Mouse (Mus musculus): Measurements from ENCODE around the gene Nupr1. TPM values are rescaled to one million over a fixed set of nuclear protein-coding genes. Genes with fewer than 3 reads are reported as not detected.

The Nupr1 gene
- polyA plus RNA-seq, 2 experiments: 1.9 to 3.2 TPM

DNA sequence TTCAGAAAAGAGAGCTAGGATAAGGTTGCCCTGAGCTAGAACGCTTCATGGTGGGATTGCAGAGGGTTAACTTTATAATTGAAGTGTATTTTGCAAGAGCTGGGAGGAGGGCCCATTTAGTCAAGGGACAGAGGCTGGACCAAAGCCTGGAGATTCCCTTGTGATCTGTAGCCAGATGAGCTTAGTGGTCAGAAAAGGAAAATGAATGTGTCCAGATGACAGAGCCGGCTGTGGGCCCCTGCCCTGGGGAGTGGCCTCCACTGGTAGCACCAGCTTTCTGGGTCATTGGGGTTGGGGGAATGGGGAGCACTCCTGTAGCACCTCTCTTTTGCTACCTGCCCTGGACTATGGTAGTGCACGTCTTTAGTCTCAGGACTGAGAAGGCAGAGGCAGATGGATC lies 23.6 kb downstream of the Nupr1 start:
- Histone ChIP-seq H3K9ac (replicated peaks) (no peak overlapping the region), H3K9me3 (ENCODE audit: control insufficient read depth, low read length) (no peaks in the 10 kb centered on the region), H3K4me3 (ENCODE audit: insufficient read depth in 1 of 2, low read depth in 2 of 2, low read length in 2 of 2) (no peak overlapping the region), H3K4me2 (ENCODE audit: low read depth) (no peak overlapping the region), H3K27me3 (ENCODE audit: control insufficient read depth, insufficient read depth, low read length) (no peaks in the 10 kb centered on the region), H3K27ac (no peak overlapping the region), H3K36me3 (replicated peaks; ENCODE audit: control insufficient read depth, insufficient read depth, low read depth) (no peaks in the 10 kb centered on the region), H3K4me1 (replicated peaks; ENCODE audit: control insufficient read depth in 2 of 2, insufficient read depth in 2 of 2, low read length in 1 of 2) (no peaks in the 10 kb centered on the region; a peak in 1 of 4 replicates)
- no peak for ATAC-seq (ENCODE audit: insufficient read depth)
- TF ChIP-seq EP300 (IDR thresholded peaks at IDR 0.05; ENCODE audit: low read depth) (no peak), CTCF (IDR thresholded peaks at IDR 0.05; ENCODE audit: low read depth) (no peak)
- DNase-seq (ENCODE audit: low read depth in 3 of 3, low spot score in 3 of 3): no peak
- WGBS (ENCODE audit: insufficient replicate concordance): 64% methylated on average over 3 of the region's 3 CpGs

DNA sequence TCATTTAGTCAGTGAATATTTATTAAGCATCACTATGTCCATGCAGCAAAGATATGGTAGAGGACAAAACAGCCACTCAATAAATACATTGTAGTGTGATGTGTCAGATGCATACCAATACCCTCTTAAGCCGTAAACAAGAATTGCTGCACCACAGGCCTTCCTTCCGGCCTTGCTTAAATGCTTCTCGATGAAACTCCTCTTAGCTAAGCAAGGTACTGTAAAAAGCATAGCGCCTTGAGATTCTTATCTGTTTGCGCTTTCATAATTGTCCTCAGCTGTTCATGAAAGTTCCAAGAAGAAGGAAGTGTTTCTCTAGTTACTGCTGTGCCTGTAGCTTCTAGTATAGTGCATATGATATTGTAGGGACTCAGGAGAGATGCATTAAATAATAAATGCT lies 24.1 kb downstream of the Nupr1 start:
- no peaks in the 10 kb centered on the region; a peak in 1 of 4 replicates for H3K4me1 ChIP-seq (replicated peaks; ENCODE audit: control insufficient read depth in 2 of 2, insufficient read depth in 2 of 2, low read length in 1 of 2)
- WGBS (ENCODE audit: insufficient replicate concordance): 48% methylated on average over 5 of the region's 5 CpGs
- H3K36me3 ChIP-seq (replicated peaks; ENCODE audit: control insufficient read depth, insufficient read depth, low read depth): no peaks in the 10 kb centered on the region
- H3K9me3 ChIP-seq (ENCODE audit: control insufficient read depth, low read length): no peaks in the 10 kb centered on the region
- ATAC-seq (ENCODE audit: insufficient read depth) (no peak), DNase-seq (ENCODE audit: low read depth in 3 of 3, low spot score in 3 of 3) (no peak)
- H3K4me3 ChIP-seq (ENCODE audit: insufficient read depth in 1 of 2, low read depth in 2 of 2, low read length in 2 of 2): no peak overlapping the region
- no peak for TF ChIP-seq CTCF (IDR thresholded peaks at IDR 0.05; ENCODE audit: low read depth)
- TF ChIP-seq EP300 (IDR thresholded peaks at IDR 0.05; ENCODE audit: low read depth): no peak
- no peaks in the 10 kb centered on the region for H3K27me3 ChIP-seq (ENCODE audit: control insufficient read depth, insufficient read depth, low read length)
- no peak overlapping the region for H3K9ac ChIP-seq (replicated peaks)
- no peak overlapping the region for H3K4me2 ChIP-seq (ENCODE audit: low read depth)
- H3K27ac ChIP-seq: no peak overlapping the region

DNA sequence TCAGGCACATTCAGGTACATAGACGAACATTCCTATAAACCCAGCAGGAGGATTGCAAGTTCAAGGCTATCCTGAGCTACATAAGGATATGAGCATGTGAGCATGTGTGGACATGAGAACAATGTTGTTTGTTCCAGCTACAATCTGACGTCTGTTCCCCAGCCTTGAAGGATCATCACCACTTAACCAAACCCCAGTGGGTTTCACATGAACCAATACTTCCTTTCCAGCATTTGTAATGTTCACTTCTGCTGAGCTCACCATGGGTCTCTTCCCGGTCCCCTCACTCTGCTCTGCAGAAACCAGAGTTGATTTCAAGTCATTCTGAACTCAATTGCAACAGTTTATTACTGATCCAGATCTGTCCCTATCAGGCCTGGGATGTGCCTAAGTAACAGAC lies 28.0 kb downstream of the Nupr1 start:
- no peaks in the 10 kb centered on the region for H3K9me3 ChIP-seq (ENCODE audit: control insufficient read depth, low read length)
- H3K9ac ChIP-seq (replicated peaks): no peak overlapping the region
- H3K4me1 ChIP-seq (replicated peaks; ENCODE audit: control insufficient read depth in 2 of 2, insufficient read depth in 2 of 2, low read length in 1 of 2): no peaks in the 10 kb centered on the region; a peak in 1 of 4 replicates
- no peak for ATAC-seq (ENCODE audit: insufficient read depth)
- no peak overlapping the region for H3K4me3 ChIP-seq (ENCODE audit: insufficient read depth in 1 of 2, low read depth in 2 of 2, low read length in 2 of 2)
- no peak overlapping the region for H3K4me2 ChIP-seq (ENCODE audit: low read depth)
- no peak overlapping the region for H3K27ac ChIP-seq
- TF ChIP-seq CTCF (IDR thresholded peaks at IDR 0.05; ENCODE audit: low read depth) (no peak), EP300 (IDR thresholded peaks at IDR 0.05; ENCODE audit: low read depth) (no peak)
- H3K36me3 ChIP-seq (replicated peaks; ENCODE audit: control insufficient read depth, insufficient read depth, low read depth): no peaks in the 10 kb centered on the region
- DNase-seq (ENCODE audit: low read depth in 3 of 3, low spot score in 3 of 3): no peak
- WGBS (ENCODE audit: insufficient replicate concordance): 45% methylated on average over 3 of the region's 3 CpGs
- no peaks in the 10 kb centered on the region for H3K27me3 ChIP-seq (ENCODE audit: control insufficient read depth, insufficient read depth, low read length)

DNA sequence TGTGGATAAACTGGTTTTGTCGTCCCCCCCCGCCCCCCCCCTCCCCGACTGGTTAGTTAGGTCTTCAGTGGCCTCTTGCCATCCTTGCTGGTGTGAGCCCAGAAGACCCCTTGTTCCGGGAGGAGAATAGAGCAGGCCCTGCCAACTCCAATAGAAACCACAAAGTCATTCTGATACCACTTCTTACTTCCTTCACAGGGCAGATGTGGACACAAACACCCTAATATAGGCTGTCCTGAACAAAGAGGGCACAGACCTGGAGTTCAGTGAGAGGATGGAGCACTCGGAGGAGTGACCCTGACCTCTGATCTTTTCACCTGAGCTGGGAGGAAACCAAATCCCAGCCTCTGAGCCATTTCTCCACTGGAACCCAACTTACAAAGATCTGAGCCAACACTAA lies 28.8 kb downstream of the Nupr1 start:
- H3K36me3 ChIP-seq (replicated peaks; ENCODE audit: control insufficient read depth, insufficient read depth, low read depth): no peaks in the 10 kb centered on the region
- DNase-seq (ENCODE audit: low read depth in 3 of 3, low spot score in 3 of 3): no peak
- H3K4me3 ChIP-seq (ENCODE audit: insufficient read depth in 1 of 2, low read depth in 2 of 2, low read length in 2 of 2): no peak overlapping the region
- no peaks in the 10 kb centered on the region for H3K9me3 ChIP-seq (ENCODE audit: control insufficient read depth, low read length)
- 16% methylated on average over 5 of the region's 5 CpGs for WGBS (ENCODE audit: insufficient replicate concordance)
- TF ChIP-seq EP300 (IDR thresholded peaks at IDR 0.05; ENCODE audit: low read depth): no peak
- TF ChIP-seq CTCF (IDR thresholded peaks at IDR 0.05; ENCODE audit: low read depth): no peak
- no peak overlapping the region for H3K9ac ChIP-seq (replicated peaks)
- no peak for ATAC-seq (ENCODE audit: insufficient read depth)
- H3K4me1 ChIP-seq (replicated peaks; ENCODE audit: control insufficient read depth in 2 of 2, insufficient read depth in 2 of 2, low read length in 1 of 2): no peaks in the 10 kb centered on the region
- H3K4me2 ChIP-seq (ENCODE audit: low read depth): no peak overlapping the region
- H3K27me3 ChIP-seq (ENCODE audit: control insufficient read depth, insufficient read depth, low read length): no peaks in the 10 kb centered on the region
- H3K27ac ChIP-seq: no peak overlapping the region

DNA sequence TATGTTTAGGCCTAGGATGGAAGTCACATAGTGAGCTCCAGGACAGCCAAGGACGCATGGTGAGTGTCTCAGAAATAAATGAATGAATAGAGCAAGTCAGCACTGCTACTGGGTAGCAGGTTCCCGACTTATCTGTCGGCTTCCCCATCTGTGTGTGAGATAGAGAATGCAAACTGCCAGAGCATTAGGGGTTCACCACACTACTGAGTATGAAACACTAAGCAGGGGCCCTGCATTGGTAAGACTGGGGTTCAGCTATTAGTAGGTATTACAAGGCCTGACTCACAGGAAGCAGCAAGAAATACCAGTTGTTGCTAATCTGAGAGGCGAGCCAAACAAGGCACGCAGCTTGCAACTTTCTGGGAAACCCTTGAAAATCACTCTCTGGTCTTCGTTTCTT lies 31.7 kb downstream of the Nupr1 start:
- Histone ChIP-seq H3K27me3 (ENCODE audit: control insufficient read depth, insufficient read depth, low read length) (no peaks in the 10 kb centered on the region), H3K9me3 (ENCODE audit: control insufficient read depth, low read length) (no peaks in the 10 kb centered on the region), H3K36me3 (replicated peaks; ENCODE audit: control insufficient read depth, insufficient read depth, low read depth) (no peaks in the 10 kb centered on the region), H3K4me1 (replicated peaks; ENCODE audit: control insufficient read depth in 2 of 2, insufficient read depth in 2 of 2, low read length in 1 of 2) (peaks cover 0 to 3% of the 10 kb centered on the region in 2 experiments; a peak in 2 of 4 replicates), H3K27ac (no peak overlapping the region), H3K4me3 (ENCODE audit: insufficient read depth in 1 of 2, low read depth in 2 of 2, low read length in 2 of 2) (no peak overlapping the region), H3K9ac (replicated peaks) (no peak overlapping the region), H3K4me2 (ENCODE audit: low read depth) (no peak overlapping the region)
- WGBS (ENCODE audit: insufficient replicate concordance): 41% methylated on average over 6 of the region's 6 CpGs
- no peak for TF ChIP-seq CTCF (IDR thresholded peaks at IDR 0.05; ENCODE audit: low read depth)
- no peak for TF ChIP-seq EP300 (IDR thresholded peaks at IDR 0.05; ENCODE audit: low read depth)
- ATAC-seq (ENCODE audit: insufficient read depth) (no peak), DNase-seq (ENCODE audit: low read depth in 3 of 3, low spot score in 3 of 3) (no peak)

Data from liver, embryonic 14.5 days (tissue).